Mouse (Mus musculus) CH12.LX (cell line): ENCODE results near the gene Dnajc30. TPM values are rescaled to one million over a fixed set of nuclear protein-coding genes. Genes with fewer than 3 reads are reported as not detected.

Experiments
- DNase-seq: peaks from one replicate; pipeline ENCODE4 v3.0.0-alpha.2; 2013; ENCODE audit errors: extremely low read depth
- H3K27ac ChIP-seq: 2 replicates; pipeline ENCODE4 v1.5.1; 2012; ENCODE audit warnings: low read depth, mild to moderate bottlenecking, control low read depth, moderate library complexity; ENCODE audit not compliant: insufficient read depth
- H3K27me3 ChIP-seq: replicated peaks from 2 replicates; pipeline ENCODE3; 2012; ENCODE audit warnings: inconsistent platforms
- H3K36me3 ChIP-seq, 2 experiments: replicated peaks in 1 of 2; 2 replicates each; pipeline versions ENCODE3 to v1.6.1; 2012; ENCODE audit warnings: inconsistent platforms in 1 of 2, low read length in 1 of 2, mild to moderate bottlenecking in 1 of 2, mixed read lengths in 1 of 2, moderate library complexity in 1 of 2; ENCODE audit not compliant: control insufficient read depth in 1 of 2, insufficient read depth in 1 of 2
- H3K4me1 ChIP-seq, 2 experiments: 2 replicates each; pipeline ENCODE4 v1.6.1; 2012; ENCODE audit warnings: inconsistent platforms in 1 of 2, moderate library complexity in 1 of 2; ENCODE audit not compliant: insufficient read depth in 2 of 2, control insufficient read depth in 1 of 2
- H3K4me2 ChIP-seq: 2 replicates; pipeline ENCODE4 v1.6.1; 2012; ENCODE audit warnings: low read depth, mild to moderate bottlenecking, control low read depth; ENCODE audit not compliant: poor library complexity, insufficient read depth, severe bottlenecking
- H3K4me3 ChIP-seq, 3 experiments: fragments of 150-350 bp in 1 of 3; sonication (generic) in 1 of 3; replicated peaks in 1 of 3; 2 replicates each; pipeline versions ENCODE3 to v1.5.1; 2011 to 2012; ENCODE audit warnings: low read depth in 2 of 3, low read length in 2 of 3, mild to moderate bottlenecking in 2 of 3, moderate library complexity in 2 of 3, control low read depth in 1 of 3, improper control_type of control experiment in 1 of 3, inconsistent platforms in 1 of 3, mixed read lengths in 1 of 3; ENCODE audit not compliant: poor library complexity in 1 of 3
- H3K79me2 ChIP-seq: replicated peaks from 2 replicates; pipeline ENCODE4 v1.6.1; 2012; ENCODE audit warnings: mild to moderate bottlenecking, moderate library complexity; ENCODE audit not compliant: control insufficient read depth, poor library complexity, insufficient read depth, severe bottlenecking; ENCODE audit errors: extremely low read depth
- H3K9ac ChIP-seq: 2 replicates; pipeline ENCODE4 v1.6.1; 2012; ENCODE audit warnings: low read depth, mild to moderate bottlenecking, control low read depth, moderate library complexity; ENCODE audit not compliant: insufficient read depth
- H3K9me3 ChIP-seq: replicated peaks from 2 replicates; pipeline ENCODE3; 2012; ENCODE audit warnings: low read length, inconsistent platforms, mixed read lengths
- BHLHE40 ChIP-seq: IDR thresholded peaks from 2 replicates; pipeline ENCODE4 v1.6.1; 2011; ENCODE audit warnings: mild to moderate bottlenecking, low read depth, low read length, improper control_type of control experiment
- CHD1 ChIP-seq: IDR thresholded peaks from 2 replicates; pipeline ENCODE4 v1.6.1; 2012; ENCODE audit warnings: low read depth, low read length, improper control_type of control experiment, inconsistent platforms
- CHD2 ChIP-seq: IDR thresholded peaks from 2 replicates; pipeline ENCODE4 v1.6.1; 2011; ENCODE audit warnings: low read length, improper control_type of control experiment
- CTCF ChIP-seq, 2 experiments: IDR thresholded peaks in 1 of 2; conservative IDR thresholded peaks in 1 of 2; 2 replicates each; pipeline ENCODE4 v1.5.1; 2011 to 2012; ENCODE audit warnings: low read depth in 2 of 2, low read length in 2 of 2, improper control_type of control experiment in 1 of 2, inconsistent platforms in 1 of 2, mild to moderate bottlenecking in 1 of 2, moderate library complexity in 1 of 2
- E2F4 ChIP-seq: IDR thresholded peaks from 2 replicates; pipeline ENCODE4 v1.6.1; 2011; ENCODE audit warnings: low read depth, low read length, improper control_type of control experiment; ENCODE audit not compliant: insufficient replicate concordance
- ELF1 ChIP-seq: IDR thresholded peaks from 2 replicates; pipeline ENCODE4 v1.6.1; 2014; ENCODE audit warnings: low read depth, mild to moderate bottlenecking, inconsistent platforms, low read length, improper control_type of control experiment
- EP300 ChIP-seq: IDR thresholded peaks from 2 replicates; pipeline ENCODE4 v1.6.1; 2011; ENCODE audit warnings: low read length, improper control_type of control experiment
- ETS1 ChIP-seq: conservative IDR thresholded peaks from 2 replicates; pipeline ENCODE4 v1.6.1; 2012; ENCODE audit warnings: low read depth, mild to moderate bottlenecking, inconsistent platforms, low read length, improper control_type of control experiment, moderate library complexity
- GABPA ChIP-seq: IDR thresholded peaks from 2 replicates; pipeline ENCODE4 v1.6.1; 2012; ENCODE audit warnings: low read depth, low read length, improper control_type of control experiment, inconsistent platforms; ENCODE audit not compliant: insufficient replicate concordance
- HCFC1 ChIP-seq: IDR thresholded peaks from 2 replicates; pipeline ENCODE4 v1.6.1; 2012; ENCODE audit warnings: low read depth, mild to moderate bottlenecking, inconsistent platforms, low read length, improper control_type of control experiment
- IRF4 ChIP-seq: IDR thresholded peaks from 2 replicates; pipeline ENCODE4 v1.6.1; 2014; ENCODE audit warnings: low read depth, mild to moderate bottlenecking, inconsistent platforms, low read length, improper control_type of control experiment
- JUN ChIP-seq: IDR thresholded peaks from 2 replicates; pipeline ENCODE4 v1.6.1; 2011; ENCODE audit warnings: low read depth, mild to moderate bottlenecking, low read length, improper control_type of control experiment, moderate library complexity; ENCODE audit not compliant: insufficient read depth
- JUND ChIP-seq: conservative IDR thresholded peaks from 2 replicates; pipeline ENCODE4 v1.6.1; 2011; ENCODE audit warnings: low read depth, low read length, improper control_type of control experiment
- KAT2A ChIP-seq: IDR thresholded peaks from 2 replicates; pipeline ENCODE4 v1.6.1; 2012; ENCODE audit warnings: low read length, improper control_type of control experiment, inconsistent platforms; ENCODE audit not compliant: insufficient replicate concordance
- MAFK ChIP-seq: IDR thresholded peaks from 2 replicates; pipeline ENCODE4 v1.6.1; 2011; ENCODE audit warnings: low read length, improper control_type of control experiment; ENCODE audit not compliant: insufficient replicate concordance
- MAX ChIP-seq: IDR thresholded peaks from 2 replicates; pipeline ENCODE4 v1.6.1; 2011; ENCODE audit warnings: low read length, improper control_type of control experiment
- MAZ ChIP-seq: IDR thresholded peaks from 2 replicates; pipeline ENCODE4 v1.6.1; 2012; ENCODE audit warnings: low read depth, mild to moderate bottlenecking, inconsistent platforms, low read length, improper control_type of control experiment, moderate library complexity
- MEF2A ChIP-seq: IDR thresholded peaks from 2 replicates; pipeline ENCODE4 v1.6.1; 2014; ENCODE audit warnings: low read depth, mild to moderate bottlenecking, inconsistent platforms, low read length, improper control_type of control experiment, borderline replicate concordance
- MXI1 ChIP-seq: IDR thresholded peaks from 2 replicates; pipeline ENCODE4 v1.6.1; 2011; ENCODE audit warnings: mild to moderate bottlenecking, low read depth, low read length, improper control_type of control experiment
- MYC ChIP-seq: IDR thresholded peaks from 2 replicates; pipeline ENCODE4 v1.6.1; 2011; ENCODE audit warnings: low read depth, mild to moderate bottlenecking, improper control_type of control experiment, low read length
- NELFE ChIP-seq: IDR thresholded peaks from 2 replicates; pipeline ENCODE4 v1.6.1; 2011; ENCODE audit warnings: low read depth, low read length, improper control_type of control experiment
- NRF1 ChIP-seq: IDR thresholded peaks from 2 replicates; pipeline ENCODE4 v1.6.1; 2014; ENCODE audit warnings: low read depth, mild to moderate bottlenecking, inconsistent platforms, low read length, improper control_type of control experiment, moderate library complexity
- PAX5 ChIP-seq: IDR thresholded peaks from 2 replicates; pipeline ENCODE4 v1.6.1; 2012; ENCODE audit warnings: low read length, inconsistent platforms, mixed read lengths
- POLR2A ChIP-seq: IDR thresholded peaks from 2 replicates; pipeline ENCODE4 v1.6.1; 2011; ENCODE audit warnings: low read depth, mild to moderate bottlenecking, improper control_type of control experiment, low read length
- POLR2AphosphoS2 ChIP-seq: IDR thresholded peaks from 2 replicates; pipeline ENCODE4 v1.6.1; 2011; ENCODE audit warnings: low read depth, low read length, improper control_type of control experiment
- RAD21 ChIP-seq: IDR thresholded peaks from 2 replicates; pipeline ENCODE4 v1.6.1; 2011; ENCODE audit warnings: low read depth, mild to moderate bottlenecking, low read length, improper control_type of control experiment, moderate library complexity
- RCOR1 ChIP-seq: conservative IDR thresholded peaks from 2 replicates; pipeline ENCODE4 v1.6.1; 2012; ENCODE audit warnings: low read depth, mild to moderate bottlenecking, inconsistent platforms, low read length, improper control_type of control experiment
- SIN3A ChIP-seq: IDR thresholded peaks from 2 replicates; pipeline ENCODE4 v1.6.1; 2012; ENCODE audit warnings: low read length, improper control_type of control experiment, inconsistent platforms
- SMC3 ChIP-seq: IDR thresholded peaks from 2 replicates; pipeline ENCODE4 v1.6.1; 2011; ENCODE audit warnings: low read depth, low read length, improper control_type of control experiment
- TBP ChIP-seq: conservative IDR thresholded peaks from 2 replicates; pipeline ENCODE4 v1.6.1; 2011; ENCODE audit warnings: low read depth, low read length, improper control_type of control experiment
- TCF12 ChIP-seq: IDR thresholded peaks from 2 replicates; pipeline ENCODE4 v1.6.1; 2014; ENCODE audit warnings: low read depth, mild to moderate bottlenecking, inconsistent platforms, low read length, improper control_type of control experiment
- UBTF ChIP-seq: IDR thresholded peaks from 2 replicates; pipeline ENCODE4 v1.6.1; 2012; ENCODE audit warnings: low read depth, mild to moderate bottlenecking, inconsistent platforms, low read length, improper control_type of control experiment, moderate library complexity
- USF1 ChIP-seq: IDR thresholded peaks from 2 replicates; pipeline ENCODE4 v1.6.1; 2014; ENCODE audit warnings: low read depth, mild to moderate bottlenecking, inconsistent platforms, low read length, improper control_type of control experiment
- USF2 ChIP-seq: conservative IDR thresholded peaks from 2 replicates; pipeline ENCODE4 v1.6.1; 2011; ENCODE audit warnings: low read depth, low read length, improper control_type of control experiment
- ZC3H11A ChIP-seq: IDR thresholded peaks from 2 replicates; pipeline ENCODE4 v1.6.1; 2012; ENCODE audit warnings: low read depth, mild to moderate bottlenecking, inconsistent platforms, low read length, improper control_type of control experiment
- ZKSCAN1 ChIP-seq: IDR thresholded peaks from 2 replicates; pipeline ENCODE4 v1.6.1; 2012; ENCODE audit warnings: low read depth, inconsistent platforms, low read length, improper control_type of control experiment, borderline replicate concordance
- ZMIZ1 ChIP-seq: IDR thresholded peaks from 2 replicates; pipeline ENCODE4 v1.6.1; 2012; ENCODE audit warnings: low read depth, mild to moderate bottlenecking, inconsistent platforms, low read length, improper control_type of control experiment
- ZNF384 ChIP-seq: IDR thresholded peaks from 2 replicates; pipeline ENCODE4 v1.6.1; 2012; ENCODE audit warnings: low read depth, low read length, improper control_type of control experiment, inconsistent platforms
- dilution Hi-C: fragments of 300-500 bp; cut with MboI; formaldehyde crosslinking; loops from 2 replicates; pipeline ENCODE4 v1.14.3; 2020; ENCODE audit warnings: low sequenced_read_pairs; ENCODE audit not compliant: extremely low pct_unique_long_range_greater_than_20kb, extremely low pct_ligation_motif_present
- in situ Hi-C: fragments of 300-500 bp; cut with MboI; formaldehyde crosslinking; loops from 3 replicates; pipeline ENCODE4 v1.14.3; 2019; ENCODE audit warnings: low sequenced_read_pairs, low pct_ligation_motif_present, low pct_unique_long_range_greater_than_20kb, mixed read lengths
- polyA plus RNA-seq: library from polyadenylated mRNA; unstranded; fragments of >175 nt; gene quantifications from 2 replicates; pipeline ENCODE4 v1.2.1, GENCODE M21; 2012; ENCODE audit warnings: low read depth; ENCODE audit not compliant: insufficient read length
- total RNA-seq, 2 experiments: library from RNA; depleted of rRNA; stranded (reverse); fragments of 300-350 nt in 1 of 2; fragments of >200 nt in 1 of 2; gene quantifications; 2 replicates each; pipeline ENCODE4 v1.2.3; 2012 to 2014

The Dnajc30 gene
- total RNA-seq (2012; rRNA removed) (7.2 and 7.5 TPM in 2 replicates), total RNA-seq (2014; rRNA removed) (4.1 and 4.9 TPM in 2 replicates), polyA plus RNA-seq (9.2 and 9.6 TPM in 2 replicates)

- peak within 1 kb of the TSS; percentile 75 for H3K9ac ChIP-seq
- peaks cover 11 to 25% of the 10 kb centered on the region in 2 experiments; a peak in 3 of 4 replicates for H3K4me1 ChIP-seq
- no peak within 1 kb of the TSS for H3K27ac ChIP-seq
- H3K9me3 ChIP-seq, result no peaks in the 10 kb centered on the region
- H3K36me3 ChIP-seq, result peaks cover 29 to 63% of the 10 kb centered on the region in 2 experiments
- peak within 1 kb of the TSS; percentile 85 to 96 (median 93) for H3K4me3 ChIP-seq
- peaks cover 7% of the 10 kb centered on the region for H3K79me2 ChIP-seq
- no peaks in the 10 kb centered on the region for H3K27me3 ChIP-seq
- TF ChIP-seq GABPA (peak; percentile 27; the same call in 1 of the 2 replicates), ZMIZ1 (peak; percentile 69), MAZ (peak; percentile 86), NRF1 (peak; percentile 64; the same call in 1 of the 2 replicates), RCOR1 (no peak), ZKSCAN1 (no peak), MAX (peak; percentile 76), ELF1 (peak; percentile 80), ZNF384 (no peak), TCF12 (peak; percentile 79), ETS1 (no peak), CTCF (conservative IDR thresholded peaks at IDR 0.05 in 1 of 2, IDR thresholded peaks at IDR 0.05 in 1 of 2; ENCODE audit: low read depth in 2 of 2, low read length in 2 of 2) (no peak), IRF4 (peak; percentile 27; the same call in 1 of the 2 replicates), MXI1 (peak; percentile 90), MYC (peak; percentile 73; the same call in 1 of the 2 replicates), E2F4 (no peak), CHD2 (peak; percentile 71), RAD21 (no peak), NELFE (peak; percentile 76), KAT2A (peak; percentile 75; the same call in 1 of the 2 replicates), SMC3 (no peak), ZC3H11A (no peak), CHD1 (no peak), HCFC1 (peak; percentile 91), UBTF (no peak), TBP (peak; percentile 69), POLR2AphosphoS2 (no peak), MEF2A (peak; percentile 29; the same call in 1 of the 2 replicates), PAX5 (no peak), USF2 (no peak), JUN (no peak), POLR2A (peak; percentile 92), EP300 (no peak), MAFK (no peak), BHLHE40 (no peak), SIN3A (peak; percentile 98), JUND (no peak), USF1 (no peak)
- peak within 1 kb of the TSS; percentile 75 for H3K4me2 ChIP-seq
- in situ Hi-C loops (no loop called here), dilution Hi-C loops (no loop called here)
- peak; percentile 97 for DNase-seq
Observed at GRCm38 (mm10) chr5:135063629-135064381, at the start of gene Dnajc30. Gene Dnajc30 (plus strand): TSS chr5:135064202.
